Mouse (Mus musculus) heart, postnatal 25 days (tissue): ENCODE data around the gene Slit3. TPM values are rescaled to one million over a fixed set of nuclear protein-coding genes. Genes with fewer than 3 reads are reported as not detected.
A peak's percentile ranks its signal among the peaks of the same experiment; 100 is the strongest.

Experiments
- DNase-seq: peaks from one replicate; pipeline ENCODE4 v3.0.0; 2022; ENCODE audit warnings: low spot score
- intact Hi-C: fragments of 180-260 bp; cut with DNase I; formaldehyde crosslinking; loops from one replicate; pipeline ENCODE4 v1.15.1; 2025
- total RNA-seq, 2 experiments: library from RNA; stranded (reverse); gene quantifications; 2 replicates each; pipeline ENCODE4 v1.2.3; 2021

Gene Slit3
- total RNA-seq, 2 experiments from 2014 or later: 12.7 to 15.4 TPM

DNA sequence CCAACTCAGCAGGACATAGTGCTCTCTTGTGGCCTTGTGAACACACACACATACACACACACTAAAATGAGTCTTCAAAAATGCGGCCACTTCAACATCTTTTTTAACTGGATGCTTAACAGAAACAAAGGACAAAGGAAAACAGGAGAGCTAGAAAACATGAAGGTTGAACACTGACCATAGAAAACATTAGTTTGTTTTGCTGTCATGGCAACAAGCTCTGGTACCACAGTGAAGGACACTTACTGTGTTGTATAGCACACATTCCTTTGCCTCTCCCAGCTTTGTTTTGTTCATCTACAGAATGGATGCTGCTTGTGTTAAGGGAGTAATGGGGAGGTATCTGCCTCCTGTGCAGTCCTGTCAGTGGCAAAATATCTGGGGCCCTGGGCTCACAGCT, 206.9 kb downstream of the Slit3 start:
- intact Hi-C loops: no loop called here
- DNase-seq: no peak

GRCm38 (mm10) chr11:35331476-35331875, 210.5 kb downstream of the Slit3 start:
- no peak for DNase-seq
- intact Hi-C loops: loop anchor here (5.0 kb wide), 1 partner anchor 99 kb away; no protein-coding TSS in a partner anchor

GRCm38 (mm10) chr11:35336558-35336957, 215.5 kb downstream of the Slit3 start:
- no peak for DNase-seq
- intact Hi-C loops: no loop called here

- intact Hi-C loops: no loop called here
- no peak for DNase-seq
Observed at GRCm38 (mm10) chr11:35337493-35337892, 216.5 kb downstream of the Slit3 start.

DNA sequence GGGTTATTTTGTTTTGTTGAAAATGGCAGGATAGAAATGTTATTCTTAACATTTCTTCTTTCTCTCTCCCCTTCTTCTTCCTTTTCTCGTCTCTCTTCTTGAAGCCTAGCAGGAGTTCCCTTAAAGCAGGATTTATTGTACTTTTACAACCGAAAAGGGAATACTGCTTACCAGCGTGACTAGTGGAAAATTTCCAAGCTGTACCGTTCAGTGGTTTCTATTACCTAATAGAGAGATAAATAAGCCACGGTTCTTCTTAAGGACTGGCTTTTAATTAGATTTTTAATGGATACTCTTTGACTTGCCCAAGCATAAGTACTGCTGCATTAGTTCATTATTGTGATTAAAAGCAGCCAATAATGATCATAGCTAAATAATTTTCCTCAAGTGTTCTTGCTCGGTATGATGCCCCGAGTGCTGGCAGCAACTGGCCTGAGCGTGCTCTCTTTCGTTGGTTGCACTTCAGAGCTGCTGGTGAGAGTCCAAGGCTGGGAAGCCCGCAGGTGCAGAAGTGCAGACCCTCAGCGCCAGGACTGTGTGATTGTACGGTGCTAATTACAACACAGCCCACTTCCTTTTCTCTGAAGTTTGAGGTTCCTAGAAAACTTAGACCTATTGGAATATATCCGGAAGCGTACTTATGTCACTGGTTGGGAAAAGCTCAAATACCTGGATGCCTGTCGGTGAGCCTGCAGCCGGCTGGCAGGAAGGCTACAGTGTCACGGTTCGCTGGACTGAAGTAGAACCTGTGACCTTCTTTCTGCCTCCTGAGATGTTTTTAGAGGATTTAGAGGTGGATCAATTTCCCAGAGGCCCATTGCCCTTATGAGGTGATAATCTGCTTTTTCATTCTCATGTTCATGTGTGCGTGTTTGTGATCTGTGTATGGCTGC, 217.1 kb downstream of the Slit3 start:
- intact Hi-C loops: no loop called here
- no peak for DNase-seq

DNA sequence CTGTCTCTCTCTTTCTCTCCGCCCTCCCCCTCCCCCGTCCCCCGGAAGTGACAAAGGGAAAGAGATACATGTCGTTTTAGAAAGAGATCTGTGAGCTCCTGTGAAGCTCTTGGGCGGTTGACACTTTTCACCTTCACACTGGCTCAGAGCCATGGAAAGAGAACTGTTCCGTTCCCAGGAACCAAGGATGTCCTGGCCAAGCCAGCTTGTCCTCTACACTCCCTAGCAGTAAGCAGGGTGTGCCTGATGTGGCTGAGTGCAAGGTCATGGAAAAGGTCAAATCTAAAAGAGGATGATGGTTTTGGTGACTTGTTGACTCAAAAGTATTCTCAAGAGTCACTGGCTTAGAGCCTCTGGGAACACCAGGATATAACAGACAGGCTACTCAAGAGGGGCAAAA, 219.7 kb downstream of the Slit3 start:
- DNase-seq: peak; percentile 16
- intact Hi-C loops: loop anchor here (5.0 kb wide), 1 partner anchor 48 kb away; no protein-coding TSS in a partner anchor

- DNase-seq: no peak
- intact Hi-C loops: loop anchor here (5.0 kb wide), 1 partner anchor 50 kb away; no protein-coding TSS in a partner anchor
Observed at GRCm38 (mm10) chr11:35342486-35342885, 221.5 kb downstream of the Slit3 start.

GRCm38 (mm10) chr11:35345696-35346480, 224.9 kb downstream of the Slit3 start:
- no peak for DNase-seq
- intact Hi-C loops: no loop called here

GRCm38 (mm10) chr11:35348099-35348498, 227.1 kb downstream of the Slit3 start:
- intact Hi-C loops: no loop called here
- DNase-seq: no peak

DNA sequence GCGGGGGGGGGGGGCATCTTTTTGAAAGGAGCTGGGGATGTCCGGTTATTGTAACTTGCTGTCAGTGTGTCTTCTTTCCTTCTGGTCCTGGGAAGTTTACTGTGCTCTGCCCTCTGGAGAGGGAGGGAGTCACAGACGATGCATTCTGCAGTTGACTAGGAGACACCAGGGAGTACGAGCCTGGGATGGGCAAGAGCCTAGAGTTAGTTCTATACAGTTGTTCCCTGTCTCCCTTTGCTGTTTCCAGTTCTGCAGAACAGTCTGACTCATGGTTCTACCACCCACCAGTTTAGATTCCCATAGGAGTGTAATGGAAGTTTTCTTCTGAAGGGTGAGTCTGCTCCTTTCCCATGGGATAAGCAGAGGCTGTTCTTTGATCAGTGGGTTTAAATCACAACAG, 229.9 kb downstream of the Slit3 start:
- DNase-seq: no peak
- intact Hi-C loops: no loop called here

DNA sequence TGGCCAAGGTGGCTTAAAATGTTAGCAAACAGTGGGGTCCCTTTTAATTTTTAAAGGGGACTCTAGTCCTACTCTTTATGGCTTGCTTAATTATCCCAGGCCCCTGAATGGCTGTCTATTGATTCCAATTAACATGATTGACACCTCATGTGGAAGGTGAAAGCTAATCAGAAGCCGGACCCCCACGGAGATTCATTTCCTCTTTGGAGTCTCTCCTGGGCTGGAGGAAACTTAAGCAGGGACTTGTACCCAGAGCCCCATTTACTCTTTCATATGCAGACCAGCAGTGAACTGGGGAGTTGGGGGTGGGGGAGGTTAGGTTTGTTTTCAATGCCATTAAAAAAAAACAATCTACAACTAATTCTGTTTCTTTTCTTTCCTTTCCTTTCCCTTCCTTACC, 230.4 kb downstream of the Slit3 start:
- intact Hi-C loops: no loop called here
- DNase-seq: no peak

DNA sequence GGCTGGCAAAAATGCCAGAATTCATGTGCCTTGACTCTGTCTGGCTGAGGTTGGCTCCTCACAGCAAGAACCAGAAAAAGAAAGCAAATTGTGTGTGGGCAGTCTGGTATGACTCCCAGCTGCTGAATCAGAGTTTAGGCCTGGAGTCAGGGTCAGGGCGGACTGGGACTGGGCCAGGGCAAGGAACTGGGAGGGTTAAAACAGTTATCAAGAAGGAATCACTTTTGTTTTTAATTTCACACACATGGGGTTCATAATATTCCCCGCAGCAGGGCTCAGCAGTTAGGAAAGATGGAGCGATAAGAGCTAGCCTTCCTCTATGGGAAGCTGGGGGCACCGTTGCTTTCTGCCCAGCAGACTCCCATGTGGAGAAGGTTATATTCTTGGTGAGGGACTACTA, 234.8 kb downstream of the Slit3 start:
- intact Hi-C loops: no loop called here
- DNase-seq: no peak

DNA sequence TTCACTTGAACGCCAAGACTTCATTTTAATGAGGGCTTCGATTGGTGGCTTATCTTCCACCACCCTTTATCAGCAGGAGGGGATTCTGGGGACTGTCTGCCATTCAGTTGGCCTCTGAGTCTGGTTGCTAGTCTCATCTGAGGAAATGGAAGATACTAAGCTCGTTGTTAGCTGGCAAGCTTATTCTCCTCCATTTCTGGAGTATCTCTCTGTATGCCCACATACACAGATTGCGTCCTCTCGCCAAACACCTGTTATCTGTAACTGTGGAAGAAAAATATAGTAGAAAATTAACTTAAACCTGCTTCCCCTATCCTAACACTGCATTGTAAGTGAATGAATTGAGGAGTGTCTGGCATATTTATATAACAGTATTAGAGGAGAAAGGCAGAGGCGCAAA, 240.0 kb downstream of the Slit3 start:
- intact Hi-C loops: no loop called here
- no peak for DNase-seq

DNA sequence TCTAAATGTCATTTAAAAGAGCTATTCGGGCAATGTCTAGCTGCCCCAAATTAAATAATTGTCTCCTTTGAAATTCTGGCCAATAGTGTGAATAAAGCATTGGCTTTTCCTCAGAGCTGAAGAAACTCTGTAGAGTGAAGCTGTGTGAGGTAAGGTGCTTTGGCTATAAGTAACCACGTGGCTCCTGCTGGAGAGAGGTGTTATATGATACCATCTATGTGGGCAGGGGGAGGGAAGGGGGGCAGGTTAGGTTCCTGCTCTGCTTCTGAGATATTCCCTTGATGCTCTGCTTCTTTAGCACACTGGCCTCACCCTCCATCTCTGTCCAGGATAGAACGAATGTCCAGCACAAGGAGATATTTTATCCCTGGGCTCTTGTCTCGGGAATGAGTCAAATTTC, 242.0 kb downstream of the Slit3 start:
- intact Hi-C loops: no loop called here
- no peak for DNase-seq

- DNase-seq: no peak
- intact Hi-C loops: no loop called here
Observed at GRCm38 (mm10) chr11:35364469-35364868, 243.4 kb downstream of the Slit3 start.

GRCm38 (mm10) chr11:35365510-35365931, 244.5 kb downstream of the Slit3 start:
- intact Hi-C loops: no loop called here
- no peak for DNase-seq

GRCm38 (mm10) chr11:35366611-35367010, 245.6 kb downstream of the Slit3 start:
- DNase-seq: no peak

DNA sequence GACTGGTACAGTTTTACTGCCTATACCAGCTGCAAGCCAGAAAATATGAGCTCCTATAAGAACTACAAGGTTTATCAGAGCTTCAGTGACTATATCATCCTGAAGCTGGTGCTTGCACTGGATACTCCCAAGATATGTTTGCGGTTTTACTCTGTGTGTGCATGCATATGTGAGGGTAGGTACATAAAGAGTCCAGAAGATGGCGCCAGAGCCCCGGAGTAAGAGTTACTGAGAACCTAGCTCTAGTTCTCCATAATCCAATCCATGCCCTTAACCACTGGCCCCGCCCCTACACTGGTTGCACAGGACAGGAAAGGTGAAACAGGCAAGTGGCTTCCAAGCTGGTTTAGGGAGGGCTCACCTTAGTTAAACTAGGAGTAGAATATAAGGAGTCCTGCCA, 246.2 kb downstream of the Slit3 start:
- DNase-seq: no peak
- intact Hi-C loops: no loop called here

More at GRCm38 (mm10) chr11:35366611-35367010, 245.6 kb downstream of the Slit3 start:
- intact Hi-C loops: no loop called here

DNA sequence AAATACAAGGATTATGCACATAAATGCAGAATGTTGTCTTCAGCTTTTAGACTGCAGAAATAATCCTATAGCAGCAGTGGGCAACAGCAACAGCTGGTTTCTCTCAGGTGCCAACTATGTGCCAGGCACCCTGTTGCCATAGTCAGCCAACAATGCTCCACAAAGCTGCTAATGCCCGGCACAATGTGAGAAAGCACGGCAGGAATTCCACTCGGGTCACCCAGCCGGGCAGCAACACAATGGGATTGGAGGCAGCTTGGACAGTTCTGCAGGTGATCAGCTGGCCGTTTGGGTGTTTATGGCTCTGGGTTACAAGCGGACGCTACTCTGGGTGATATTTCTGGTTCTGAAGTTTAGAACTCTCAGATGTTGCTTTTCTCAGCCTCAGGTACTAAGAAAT, 248.9 kb downstream of the Slit3 start:
- DNase-seq: no peak
- intact Hi-C loops: no loop called here

DNA sequence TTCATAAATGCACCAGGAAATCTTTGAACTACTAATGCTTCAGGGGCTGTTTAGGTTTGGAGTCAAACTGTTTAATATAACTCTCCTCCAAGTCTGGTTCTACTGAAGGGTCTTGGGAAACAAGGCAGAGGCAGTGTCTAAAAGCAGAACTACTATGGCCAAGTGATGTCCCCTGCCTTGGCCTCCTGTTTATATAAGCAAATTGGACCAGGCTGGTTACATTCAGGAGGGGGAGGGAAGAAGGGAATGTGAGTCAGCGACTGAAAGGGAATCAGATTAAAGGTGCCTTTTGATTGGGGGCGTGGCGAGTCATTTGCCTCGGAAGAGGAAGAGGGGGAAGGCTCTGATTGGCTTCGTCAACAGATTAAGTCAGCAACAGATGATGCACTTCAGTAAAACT, 249.7 kb downstream of the Slit3 start:
- intact Hi-C loops: no loop called here
- no peak for DNase-seq

DNA sequence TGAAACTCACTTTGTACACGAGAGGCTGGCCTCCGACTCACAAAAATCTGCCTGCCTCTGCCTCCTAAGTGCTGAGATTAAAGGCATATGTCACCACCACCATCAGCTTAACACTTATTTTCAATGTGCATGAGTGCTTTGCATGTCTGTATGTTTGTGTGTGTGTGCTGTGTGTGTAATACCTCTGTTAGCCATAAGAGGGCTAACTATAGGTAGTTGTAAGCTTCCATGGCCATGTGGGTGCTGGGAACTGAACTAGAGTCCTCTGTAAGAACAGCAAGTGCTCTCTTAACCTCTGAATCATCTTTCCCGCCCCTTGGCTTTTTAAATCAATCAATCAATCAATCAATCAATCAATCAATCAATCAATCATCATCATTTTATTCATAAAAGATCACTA, 251.4 kb downstream of the Slit3 start:
- no peak for DNase-seq
- intact Hi-C loops: no loop called here
